Mouse (Mus musculus): ENCODE results near the gene Cltb.
A peak's percentile ranks its signal among the peaks of the same experiment; 100 is the strongest.
"Not testable (repeated sequence)": the region's sequence is repeated elsewhere in the genome, so short reads cannot be mapped to it uniquely, and the experiment has no call there.

Cltb gene

DNA sequence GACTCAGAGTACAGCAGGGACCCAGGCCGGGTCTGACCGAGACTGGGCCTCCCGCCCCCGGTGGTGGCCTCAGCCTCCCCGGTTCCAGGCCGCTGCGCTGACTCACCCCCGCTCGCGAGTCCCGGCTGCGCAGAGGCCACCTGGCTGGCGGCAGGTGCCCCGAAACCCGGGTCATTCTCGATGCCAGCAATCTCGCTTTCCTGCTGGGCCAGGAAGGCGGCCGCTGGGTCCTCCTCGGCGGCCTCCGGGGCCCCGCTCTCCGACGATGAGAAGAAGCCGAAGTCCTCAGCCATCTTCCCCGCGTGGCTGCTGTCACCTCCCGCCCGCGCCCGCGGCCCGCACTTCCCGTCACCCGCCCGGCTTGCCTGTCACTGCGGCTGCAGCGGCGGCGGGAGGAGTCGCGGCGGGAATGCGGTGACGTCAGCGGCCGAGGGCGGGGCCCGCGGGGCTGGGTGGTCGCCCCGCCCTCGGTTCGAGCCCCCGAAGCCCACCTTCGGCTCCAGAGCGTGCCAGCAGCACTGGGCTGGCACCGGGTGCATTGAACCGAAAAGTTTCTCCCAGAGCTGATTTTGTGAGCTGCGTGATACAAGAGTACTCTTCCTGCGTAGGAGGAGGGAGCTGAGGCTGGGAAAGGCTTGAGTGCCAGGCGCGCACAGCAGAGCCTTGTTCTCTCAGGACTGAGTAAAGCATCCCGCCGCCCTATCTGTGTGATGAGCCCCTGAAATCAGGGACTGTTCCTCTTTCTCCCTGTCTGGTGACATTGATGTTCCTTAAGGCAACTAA, at the start of gene Cltb:
Cltb (minus strand) TSS at position 373 of the 783 bp plus-strand sequence.
- no peak for DNase-seq (ENCODE audit: low read depth)

DNA sequence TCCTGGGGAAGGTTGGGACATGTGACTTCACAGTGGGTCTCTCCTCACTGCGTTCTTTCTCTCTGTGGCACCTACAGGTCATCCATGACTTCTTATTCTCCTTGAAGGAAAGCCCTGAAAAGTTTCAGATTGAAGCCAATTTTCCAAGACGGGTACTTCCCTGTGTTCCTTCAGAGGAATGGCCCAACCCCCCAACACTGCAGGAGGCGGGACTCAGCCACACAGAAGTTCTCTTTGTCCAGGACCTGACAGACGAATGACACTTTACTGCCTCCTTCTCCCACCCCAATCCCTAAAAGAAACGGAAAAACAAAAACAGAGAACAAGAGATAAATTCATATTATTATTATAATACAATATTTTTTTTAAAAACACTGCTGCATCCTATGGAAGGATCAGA, 49.7 kb upstream of the Cltb start:
- DNase-seq (ENCODE audit: low read depth), result no peak

DNA sequence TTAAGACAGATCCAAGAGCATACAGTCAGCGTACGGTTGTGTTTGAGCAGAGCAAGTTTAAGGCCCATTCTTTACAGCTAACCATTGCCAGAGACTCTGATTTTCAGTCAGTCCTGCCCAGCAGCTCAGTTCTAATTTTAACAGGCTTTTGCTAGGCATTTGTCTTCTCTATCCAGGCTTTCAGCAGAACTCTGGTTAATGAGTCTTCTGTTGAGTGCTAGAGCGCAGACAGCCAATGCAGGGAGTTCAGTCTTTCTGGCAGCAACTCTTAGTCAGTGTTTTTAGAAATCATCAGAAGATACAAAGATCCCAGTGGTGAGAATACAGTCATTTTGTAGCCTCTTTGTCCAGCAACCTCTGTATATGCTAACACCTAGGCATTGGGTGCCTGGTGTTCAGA, 39.3 kb upstream of the Cltb start:
- DNase-seq (ENCODE audit: low read depth), result no peak

DNA sequence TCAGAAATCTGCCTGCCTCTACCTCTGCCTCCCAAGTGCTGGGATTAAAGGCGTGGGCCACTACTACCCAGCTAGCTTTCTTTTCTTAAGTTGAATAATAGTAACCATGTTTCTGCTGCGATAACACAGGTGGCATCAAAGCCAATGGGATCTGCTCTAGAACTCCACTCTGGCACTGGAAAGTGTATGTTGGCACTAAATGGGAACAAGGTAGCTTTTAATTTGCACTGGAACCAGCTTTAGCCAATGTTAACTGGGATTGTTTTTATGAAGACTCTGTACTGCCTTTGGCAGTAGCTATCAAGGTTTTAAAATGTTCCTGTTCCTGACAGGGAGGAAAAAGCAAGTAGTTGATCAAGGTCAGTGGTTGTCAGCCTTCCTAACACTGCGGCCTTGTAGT, 23.9 kb upstream of the Cltb start:
- DNase-seq (ENCODE audit: low read depth), result no peak

DNA sequence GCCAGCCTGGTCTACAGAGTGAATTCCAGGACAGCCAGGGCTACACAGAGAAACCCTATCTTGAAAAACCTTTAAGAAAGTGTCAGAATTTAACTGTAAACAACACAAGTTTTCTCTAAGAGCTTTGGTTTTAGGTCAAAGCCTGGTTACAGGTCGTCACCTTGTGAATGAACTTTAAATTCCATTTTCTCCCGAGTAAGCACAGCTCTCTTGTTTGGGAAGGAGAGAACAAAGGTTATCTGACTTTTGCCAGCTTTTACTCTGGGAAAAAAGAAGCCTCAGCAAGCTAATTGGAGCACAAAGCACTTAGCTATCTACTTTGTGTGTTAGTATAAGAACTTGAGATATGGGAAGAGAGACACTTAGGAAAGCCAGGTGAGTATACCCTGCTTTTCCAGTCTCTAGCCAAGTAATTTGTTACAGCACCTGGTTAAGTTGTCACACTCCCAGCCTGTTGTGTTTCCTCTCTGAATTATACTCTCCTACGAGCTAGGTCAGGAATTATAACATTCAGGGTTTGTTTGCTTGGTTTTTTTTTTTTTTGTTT, 21.7 kb upstream of the Cltb start:
- no peak for DNase-seq (ENCODE audit: low read depth)

DNA sequence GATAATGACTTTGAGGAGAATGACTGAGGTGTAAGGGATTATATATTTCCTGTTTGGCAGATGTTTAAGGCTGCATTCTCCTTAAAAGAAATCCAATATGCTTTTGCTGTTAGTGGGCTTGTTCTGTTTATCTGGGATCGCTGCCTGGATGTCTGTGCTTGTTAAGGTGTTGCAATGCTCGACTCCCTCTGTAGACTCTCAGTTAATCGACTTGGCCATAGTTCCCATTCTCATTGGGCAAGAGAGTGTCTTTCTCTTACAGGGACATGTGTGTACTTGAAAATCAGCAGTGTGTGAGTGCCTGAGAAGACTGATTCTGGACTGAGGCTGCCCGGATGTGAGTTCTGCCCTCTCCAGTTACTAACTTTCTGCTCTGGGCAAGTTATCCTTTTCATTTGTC, 18.0 kb upstream of the Cltb start:
- DNase-seq (ENCODE audit: low read depth), result peak; percentile 91

DNA sequence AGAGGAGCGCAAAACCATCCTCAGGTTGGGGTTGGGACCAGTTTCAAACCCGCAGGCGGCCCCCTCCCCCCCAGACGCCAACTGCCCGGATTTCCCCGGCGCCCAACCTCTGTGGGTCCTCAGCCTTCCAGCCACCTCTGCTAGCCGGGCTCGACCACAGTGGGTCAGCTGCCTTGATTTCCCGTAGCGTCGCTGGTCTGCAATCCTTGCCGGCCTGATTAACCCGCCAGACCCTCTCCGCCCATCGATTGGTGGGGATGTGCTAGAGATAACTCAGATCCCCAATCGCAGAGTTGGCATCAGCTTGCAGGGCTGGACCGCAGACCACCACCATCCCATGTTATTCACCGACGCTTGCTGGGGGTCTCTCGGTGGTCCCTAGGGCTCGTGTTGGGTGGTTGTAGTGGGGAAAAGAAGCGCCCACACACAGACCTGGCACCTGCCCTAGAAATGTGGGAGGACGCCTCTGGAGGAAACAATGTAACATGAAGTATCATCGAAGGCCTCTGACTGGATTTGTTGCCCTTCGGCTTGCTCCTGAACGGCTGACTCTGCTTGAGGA, 10.9 kb upstream of the Cltb start:
- no peak for DNase-seq (ENCODE audit: low read depth)

DNA sequence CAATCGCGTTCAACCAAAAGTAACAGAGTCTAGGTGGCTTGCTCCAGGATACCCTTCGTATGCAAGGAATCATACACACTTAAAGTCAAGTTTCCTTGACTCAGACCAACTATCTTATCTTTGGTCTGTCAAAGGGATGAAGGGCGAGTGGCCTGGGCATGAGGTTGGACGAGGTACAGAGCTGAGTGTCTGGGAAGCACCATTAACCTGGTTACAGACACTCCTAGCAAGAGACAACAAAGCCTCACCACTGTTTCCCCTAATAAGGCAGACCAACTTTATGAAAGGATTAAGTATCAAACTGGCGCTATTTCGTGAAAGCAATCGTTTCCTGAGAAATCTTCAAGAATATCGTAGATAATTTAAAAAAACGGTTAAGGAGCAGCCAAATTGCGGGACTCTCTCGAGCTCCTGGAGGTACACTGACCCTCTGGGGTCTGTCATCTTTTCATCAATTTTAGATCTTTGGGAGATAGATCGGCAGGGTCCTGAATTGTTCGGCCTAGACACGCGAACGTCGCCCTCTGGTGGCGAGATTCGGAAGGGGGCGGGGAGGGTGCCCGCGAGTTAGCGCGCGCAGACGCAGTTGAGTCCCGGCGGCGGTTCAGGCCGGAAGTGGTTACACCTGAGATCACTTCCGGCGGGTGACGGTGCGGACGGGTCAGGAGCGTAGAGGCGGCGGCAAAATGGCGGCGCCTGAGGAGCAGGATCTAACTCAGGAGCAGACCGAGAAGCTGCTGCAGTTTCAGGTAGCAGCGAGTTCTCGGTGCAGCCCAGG, 10.2 kb upstream of the Cltb start, which contains the start of gene Faf2:
Faf2 (plus strand) TSS at position 630 of the 778 bp plus-strand sequence.
- peak; percentile 86 for DNase-seq (ENCODE audit: low read depth)

DNA sequence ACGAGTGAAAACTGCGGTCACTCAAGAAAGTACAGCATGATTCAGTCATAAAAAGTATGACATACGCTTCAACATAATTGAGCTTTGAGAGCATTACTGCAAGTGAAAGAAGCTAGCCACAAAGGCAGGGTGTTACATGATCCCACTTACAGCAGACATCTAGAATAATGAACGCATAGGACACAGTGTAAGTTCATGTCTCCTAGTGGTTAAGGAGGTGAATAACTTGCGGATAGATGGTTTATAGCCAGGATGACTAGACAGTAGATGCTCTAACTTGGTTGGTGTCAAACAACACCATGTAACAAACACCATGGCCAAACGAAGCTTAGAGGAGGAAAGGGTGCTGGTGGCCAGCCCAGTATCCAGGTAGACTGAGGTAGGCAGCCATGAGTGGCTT, 5.9 kb upstream of the Cltb start:
- no peak for DNase-seq (ENCODE audit: low read depth)

DNA sequence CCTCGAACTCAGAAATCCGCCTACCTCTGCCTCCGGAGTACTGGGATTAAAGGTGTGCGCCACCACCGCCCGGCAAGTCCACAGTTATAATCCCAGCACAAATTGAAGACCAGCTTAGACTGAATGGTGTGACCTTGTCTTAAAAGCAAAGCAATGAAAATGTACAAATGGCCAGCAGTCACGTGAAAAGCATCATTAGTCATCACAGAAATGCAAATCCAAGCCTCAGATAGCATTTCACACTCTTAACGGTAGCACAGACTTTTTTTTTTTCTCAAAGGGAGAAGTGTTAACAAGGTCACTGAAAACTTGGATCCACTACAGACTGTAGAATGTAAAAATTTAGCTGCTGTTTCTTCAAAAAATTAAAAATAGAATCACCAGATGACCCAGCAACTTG, 5.2 kb upstream of the Cltb start:
- DNase-seq (ENCODE audit: low read depth), result no peak

DNA sequence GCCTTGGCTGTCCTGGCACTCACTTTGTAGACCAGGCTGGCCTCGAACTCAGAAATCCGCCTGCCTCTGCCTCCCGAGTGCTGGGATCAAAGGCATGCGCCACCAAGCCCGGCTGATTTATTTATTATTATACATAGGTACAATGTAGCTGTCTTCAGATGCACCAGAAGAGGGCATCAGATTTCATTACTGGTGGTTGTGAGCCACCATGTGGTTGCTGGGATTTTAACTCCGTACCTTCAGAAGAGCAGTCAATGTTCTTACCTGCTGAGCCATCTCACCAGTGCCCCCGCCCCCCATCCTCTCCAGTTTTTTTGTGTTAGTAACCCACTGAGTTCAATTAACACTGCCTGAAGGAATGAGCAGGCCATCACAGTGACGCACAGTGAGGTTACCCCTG, 2.0 kb upstream of the Cltb start:
- DNase-seq (ENCODE audit: low read depth), result not testable (repeated sequence)

DNA sequence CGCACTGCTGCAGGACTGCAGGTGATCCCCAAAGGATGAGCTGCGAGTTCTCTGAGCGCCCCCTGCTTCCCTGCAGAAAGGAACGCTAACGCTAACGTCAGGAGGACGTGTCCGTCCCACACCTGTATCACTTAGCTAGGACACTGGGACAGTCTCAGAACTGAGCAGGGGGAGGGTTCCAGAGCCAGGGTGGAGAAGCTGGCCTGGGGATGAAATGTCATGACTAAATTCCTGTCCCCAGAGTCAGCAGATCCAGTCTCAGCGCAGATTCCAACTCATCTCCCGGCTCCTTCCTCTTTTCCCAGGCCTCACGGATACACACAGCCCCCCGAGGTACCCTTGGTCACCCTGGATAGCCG, 552 bp downstream of the Cltb start:
- DNase-seq (ENCODE audit: low read depth), result no peak

DNA sequence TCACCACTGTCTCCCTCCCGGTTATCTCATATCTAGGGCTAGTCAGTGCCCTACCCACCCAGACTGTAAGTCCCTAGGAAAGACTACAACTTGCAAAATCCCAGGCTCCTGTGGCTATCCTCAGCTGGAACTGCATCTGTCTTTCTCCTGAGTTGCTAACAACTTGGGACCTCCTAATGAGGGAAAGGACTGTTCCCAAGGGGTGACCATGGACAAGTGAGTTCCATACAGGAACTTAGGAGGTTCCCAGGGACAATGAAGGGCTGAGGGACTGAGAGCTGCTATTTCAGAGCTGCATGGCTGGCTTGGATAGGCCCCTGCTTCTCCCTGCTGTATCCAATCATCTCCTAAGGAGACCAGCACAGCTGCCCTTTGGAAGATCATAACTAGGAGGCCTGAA, 1.8 kb downstream of the Cltb start:
- DNase-seq (ENCODE audit: low read depth), result no peak

DNA sequence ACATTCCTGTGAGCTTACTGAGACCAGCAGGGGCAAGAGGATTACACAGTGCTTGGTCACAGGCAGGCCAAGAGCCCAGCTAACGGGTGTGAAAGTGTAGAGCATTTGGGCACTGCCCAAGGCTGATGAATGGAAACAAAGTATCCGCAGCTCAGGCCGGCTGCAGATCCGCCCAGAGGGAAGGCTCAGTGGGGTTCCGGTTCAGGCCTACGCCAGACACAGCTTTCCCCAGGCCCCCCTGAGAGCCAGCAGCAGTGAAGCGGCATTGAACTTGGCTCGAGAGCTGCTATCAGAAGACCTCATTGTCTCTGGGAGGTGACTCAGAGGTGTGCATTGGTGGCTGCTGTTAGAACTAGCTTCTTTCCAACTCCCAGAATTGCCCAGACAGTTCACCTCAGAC, 2.5 kb downstream of the Cltb start:
- peak; percentile 91 for DNase-seq (ENCODE audit: low read depth)

DNA sequence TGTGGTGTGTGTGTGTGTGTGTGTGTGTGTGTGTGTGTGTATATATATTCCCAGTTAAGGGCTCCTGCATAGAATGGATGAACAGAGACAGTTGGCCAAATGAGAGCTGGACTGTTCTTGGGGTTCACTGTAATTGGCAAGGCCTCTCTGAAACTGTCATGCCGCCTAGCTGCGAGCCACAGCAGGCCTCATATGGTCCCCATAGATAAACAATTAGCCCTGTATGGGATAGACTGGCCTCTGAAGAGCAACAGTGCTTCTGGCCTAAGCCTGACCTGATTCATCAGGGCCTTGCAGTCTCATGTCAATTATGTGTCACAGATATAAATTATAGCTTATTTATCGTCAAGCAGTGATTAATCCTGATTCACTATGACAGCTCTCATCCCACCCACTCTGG, 3.1 kb downstream of the Cltb start:
- DNase-seq (ENCODE audit: low read depth), result no peak

DNA sequence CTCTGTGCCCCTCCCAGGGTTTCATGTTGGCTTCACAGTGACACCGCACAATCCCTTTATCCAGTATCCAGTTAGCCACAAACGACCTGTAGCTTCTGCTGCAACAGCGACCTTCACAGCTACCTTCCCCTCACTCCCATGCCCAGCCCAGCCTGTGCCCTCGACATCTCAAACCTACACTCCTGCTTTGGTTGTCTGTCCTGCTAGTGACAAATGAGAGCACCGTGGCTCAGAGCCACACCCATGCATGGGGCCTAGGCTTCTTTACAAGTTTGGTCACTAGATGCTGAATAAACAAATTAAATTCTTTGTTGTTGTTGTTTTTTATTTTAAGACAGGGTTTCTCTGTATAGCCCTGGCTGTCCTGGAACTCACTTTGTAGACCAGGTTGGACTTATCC, 3.9 kb downstream of the Cltb start:
- no peak for DNase-seq (ENCODE audit: low read depth)

DNA sequence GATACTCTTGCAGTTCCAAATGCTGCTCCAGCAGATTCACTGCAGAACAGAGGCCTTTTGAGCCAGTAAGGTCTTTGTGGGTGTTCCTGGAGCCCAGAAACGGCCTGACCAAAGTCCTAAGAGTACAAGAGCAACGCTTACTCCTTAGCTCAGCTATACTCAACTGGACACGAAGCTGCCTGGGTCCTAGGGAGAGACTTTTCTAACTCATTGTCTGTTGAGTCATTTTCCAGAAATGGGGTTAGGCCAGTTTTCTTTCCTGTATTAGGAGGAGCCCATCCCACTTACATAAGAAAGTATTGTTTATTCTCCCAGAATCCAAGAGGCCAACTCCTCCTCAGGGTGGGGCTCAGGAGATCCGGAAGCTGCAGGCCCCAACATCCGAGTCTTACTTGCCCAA, 5.7 kb downstream of the Cltb start:
- DNase-seq (ENCODE audit: low read depth), result no peak

DNA sequence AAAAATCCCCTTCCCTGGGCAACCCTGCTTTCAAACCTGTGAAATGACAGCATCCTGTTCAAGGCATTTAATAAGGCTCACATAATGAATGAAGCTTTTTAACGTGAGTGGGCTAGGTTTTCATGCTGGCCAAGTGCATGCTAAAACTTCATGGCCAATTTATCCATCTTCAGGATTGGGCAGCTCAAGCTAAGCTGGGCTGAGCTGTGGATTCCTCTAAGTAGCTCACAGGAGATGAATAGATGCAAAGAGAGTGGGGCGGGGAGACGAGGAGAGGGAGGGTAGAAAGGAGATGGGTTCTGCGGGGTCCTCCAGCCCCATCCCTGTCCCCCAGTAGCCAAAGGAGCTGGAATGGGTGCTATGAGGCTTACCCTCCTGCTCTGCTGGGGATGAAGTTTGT, 6.9 kb downstream of the Cltb start:
- DNase-seq (ENCODE audit: low read depth), result no peak

DNA sequence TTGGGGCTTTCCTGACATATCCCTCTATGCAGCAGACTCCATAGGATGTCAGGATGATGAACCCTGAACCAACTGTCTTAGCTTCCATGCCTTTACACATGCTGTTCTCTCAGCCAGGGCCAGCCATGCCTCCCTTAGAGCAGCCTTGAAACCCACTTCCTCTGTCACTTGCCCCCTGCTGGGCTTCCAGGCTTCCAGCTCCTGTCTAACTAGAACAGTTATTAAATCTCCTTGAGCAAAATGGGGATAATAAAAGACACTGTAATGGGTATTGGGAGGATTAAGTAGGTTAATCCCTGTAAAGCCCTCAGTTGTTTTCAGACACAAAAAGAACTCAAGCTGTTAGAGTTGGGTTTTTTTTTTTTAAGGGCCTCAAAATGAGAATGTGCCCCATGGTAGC, 7.6 kb downstream of the Cltb start:
- DNase-seq (ENCODE audit: low read depth), result no peak

DNA sequence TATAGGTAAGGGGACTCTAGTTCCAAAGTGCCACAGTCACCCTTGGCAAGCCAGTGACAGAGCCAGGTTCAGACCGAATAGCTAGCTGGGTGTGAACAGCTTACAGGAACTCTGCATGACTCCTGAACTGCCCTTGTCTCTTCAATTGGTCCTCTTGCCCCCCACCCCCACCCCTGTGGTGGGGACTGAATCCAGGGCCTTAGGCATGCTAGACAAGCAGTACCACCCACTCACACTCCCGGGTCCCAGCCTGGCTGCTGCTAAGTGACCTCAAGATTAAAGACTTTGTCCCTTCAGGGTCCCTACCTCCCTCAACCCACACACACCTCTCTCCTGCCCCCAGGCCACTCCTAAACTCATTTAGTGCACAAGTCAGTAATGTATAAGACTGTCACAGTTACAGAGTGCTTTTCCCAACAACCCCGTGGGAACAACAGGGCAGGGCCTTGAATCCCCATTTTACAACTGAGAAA, 8.5 kb downstream of the Cltb start:
- DNase-seq (ENCODE audit: low read depth), result no peak

DNA sequence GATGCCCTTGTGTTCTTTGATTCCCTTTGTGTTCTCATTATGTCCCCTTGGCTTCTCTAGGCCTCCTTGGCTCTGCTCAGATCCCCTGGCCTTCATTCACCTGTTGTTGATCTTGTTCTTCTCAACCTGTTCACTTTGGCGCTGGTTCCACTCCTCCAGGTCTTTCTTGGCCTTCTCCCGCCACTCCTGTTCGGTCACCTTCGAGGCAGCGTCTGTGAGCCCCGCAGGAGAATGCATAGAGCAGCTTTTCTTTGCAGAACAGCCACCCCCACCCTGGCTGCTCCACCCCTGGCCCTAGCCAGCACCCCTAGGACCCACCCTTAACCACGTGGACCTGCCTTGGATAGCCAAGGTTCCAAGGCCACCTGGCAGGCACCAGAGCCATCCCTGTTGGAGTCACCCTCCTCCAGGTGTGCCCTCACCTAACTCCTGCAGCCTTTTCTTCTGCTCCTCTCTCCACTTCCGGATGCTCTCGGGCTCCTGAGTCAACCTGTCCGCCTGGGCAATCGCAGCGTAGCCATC, 12.5 kb downstream of the Cltb start:
- DNase-seq (ENCODE audit: low read depth), result no peak

DNA sequence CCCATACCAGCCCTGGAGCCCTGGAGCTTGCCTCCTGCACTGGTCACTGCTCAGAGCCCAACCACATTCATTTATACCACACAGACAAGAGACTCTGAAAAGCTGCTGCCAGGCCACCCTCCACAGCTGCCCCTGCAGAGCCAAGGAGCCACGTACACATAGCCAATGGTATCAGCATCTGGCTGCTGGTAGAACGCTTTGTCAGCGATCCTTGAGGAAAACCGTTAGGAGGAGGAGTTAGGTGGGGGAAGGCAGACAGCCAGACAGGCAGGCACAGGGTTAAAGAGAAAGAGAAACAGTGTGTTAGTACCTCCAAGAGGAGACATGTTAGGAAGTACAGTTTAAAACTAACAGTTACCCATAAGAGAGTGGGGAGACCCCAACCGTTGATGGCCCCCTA, 14.3 kb downstream of the Cltb start:
- no peak for DNase-seq (ENCODE audit: low read depth)

Data from fibroblast of lung, adult 2 months (primary cell).